Mouse (Mus musculus): ENCODE data around the gene Ppp1r9b.

- TF ChIP-seq TAL1 (IDR thresholded peaks at IDR 0.05; ENCODE audit: low read length) (no peak), GATA1 (IDR thresholded peaks at IDR 0.05; ENCODE audit: low read length) (no peak)
Measured at GRCm38 (mm10) chr11:95006525-95007219, 15.8 kb downstream of the Ppp1r9b start.
